Mouse (Mus musculus): Measurements from ENCODE around the gene Ppm1b. TPM values are rescaled to one million over a fixed set of nuclear protein-coding genes. Genes with fewer than 3 reads are reported as not detected.

Gene Ppm1b
- total RNA-seq (2023): 100 to 1,000 TPM; 109 to 112 TPM

GRCm38 (mm10) chr17:84956441-84956840 lies at the start of gene Ppm1b:
Ppm1b (plus strand) TSS chr17:84956741.

GRCm38 (mm10) chr17:85028093-85028739 lies 71.7 kb downstream of the Ppm1b start, which contains the start of gene Slc3a1:
Slc3a1 (plus strand) TSS chr17:85028376.

Other genes with a start within 250 kb of the Ppm1b start
- 10 to 100 TPM; 50.0 to 50.8 TPM for gene Lrpprc, start 166.0 kb upstream of the Ppm1b start, total RNA-seq (2023)
- gene Slc3a1, start 71.6 kb downstream of the Ppm1b start, total RNA-seq (2023): 1 to 10 TPM; 4.0 to 5.5 TPM
- 10 to 100 TPM; 17.4 to 24.6 TPM for gene Prepl, start 133.5 kb downstream of the Ppm1b start, total RNA-seq (2023)
- 1 to 10 TPM; 6.6 to 8.2 TPM for gene Camkmt, start 133.8 kb downstream of the Ppm1b start, total RNA-seq (2023)